Mouse (Mus musculus) adipocyte (in vitro differentiated cells): ENCODE results near the gene Ddx28.
"Not testable (repeated sequence)": the region's sequence is repeated elsewhere in the genome, so short reads cannot be mapped to it uniquely, and the experiment has no call there.

Experiments used
- DNase-seq: peaks from one replicate; pipeline ENCODE4 v3.0.0-alpha.2; 2016; ENCODE audit warnings: low spot score

The Ddx28 gene

GRCm38 (mm10) chr8:106012203-106012602 lies 521 bp upstream of the Ddx28 start:
- DNase-seq = not testable (repeated sequence)

DNA sequence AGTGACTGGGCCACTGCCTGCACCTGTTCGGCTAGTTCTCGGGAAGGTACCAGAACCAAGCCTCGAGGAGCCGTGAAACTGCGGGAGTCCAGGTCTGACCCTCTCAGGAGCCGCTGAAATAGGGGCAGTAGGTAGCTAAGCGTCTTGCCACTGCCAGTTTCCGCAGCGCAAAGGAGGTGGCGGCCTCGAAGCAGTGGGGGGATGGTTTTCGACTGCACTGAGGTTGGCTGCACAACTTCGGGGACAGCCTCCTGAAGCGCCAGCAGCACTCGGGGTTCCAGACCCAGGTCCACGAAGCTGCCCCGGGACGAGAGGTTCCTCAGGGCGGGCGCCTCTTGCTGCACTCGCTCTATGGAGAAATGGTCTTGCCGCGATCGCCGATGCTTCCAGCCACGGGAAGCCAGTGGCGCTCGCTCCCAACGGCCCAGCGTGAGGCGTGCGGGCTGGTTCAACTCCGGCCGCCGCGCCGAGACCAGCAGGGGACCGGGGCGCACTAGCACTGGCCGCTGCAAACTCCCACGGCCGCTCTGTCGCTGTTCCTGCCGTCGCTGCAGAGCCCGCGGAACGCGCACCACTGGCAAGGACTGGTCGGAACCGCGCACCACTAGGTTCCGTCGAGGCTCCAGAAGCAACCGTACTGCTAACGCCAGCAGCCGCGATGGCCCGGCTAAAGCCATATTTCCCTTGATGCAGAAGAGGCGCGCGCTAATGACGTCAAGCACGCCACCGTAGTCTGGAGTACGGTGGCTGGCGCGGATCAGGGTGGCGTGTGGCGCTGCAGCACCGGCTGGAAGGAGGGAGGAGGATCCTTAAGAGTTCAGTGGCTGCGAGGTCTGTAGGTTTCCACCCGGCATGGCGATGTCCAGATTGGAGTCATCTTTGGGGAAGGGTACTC lies 687 bp downstream of the Ddx28 start:
- DNase-seq = peak; percentile 89

DNA sequence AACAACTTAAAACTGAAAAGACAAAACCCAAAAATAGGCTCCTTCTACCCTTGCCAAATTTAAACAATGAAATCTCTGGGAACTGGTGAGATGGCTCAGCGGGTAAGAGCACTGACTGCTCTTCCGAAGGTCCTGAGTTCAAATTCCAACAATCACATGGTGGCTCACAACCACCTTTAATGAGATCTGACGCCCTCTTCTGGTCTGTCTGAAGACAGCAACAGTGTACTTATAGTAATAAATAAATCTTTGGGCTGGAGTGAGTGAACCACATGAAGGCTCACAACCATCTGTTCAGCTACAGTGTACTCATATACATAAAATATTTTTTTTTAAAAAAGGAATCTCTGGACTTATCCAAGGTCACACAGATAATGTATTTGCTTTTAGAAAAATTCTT lies 3.8 kb downstream of the Ddx28 start:
- DNase-seq = not testable (repeated sequence)

- DNase-seq = peak; percentile 40
Measured at GRCm38 (mm10) chr8:106007135-106007534, 4.5 kb downstream of the Ddx28 start.

GRCm38 (mm10) chr8:106006413-106006812 lies 5.3 kb downstream of the Ddx28 start:
- no peak for DNase-seq

- DNase-seq = no peak
Measured at GRCm38 (mm10) chr8:106005875-106006274, 5.8 kb downstream of the Ddx28 start, which contains the start of gene Dpep2nb. Gene Dpep2nb (minus strand): TSS chr8:106005975.

- no peak for DNase-seq
Measured at GRCm38 (mm10) chr8:106004538-106005207, 7.0 kb downstream of the Ddx28 start.

GRCm38 (mm10) chr8:106001908-106002307 lies 9.8 kb downstream of the Ddx28 start:
- DNase-seq = no peak

GRCm38 (mm10) chr8:105998971-105999370 lies 12.7 kb downstream of the Ddx28 start:
- DNase-seq = peak; percentile 86

DNA sequence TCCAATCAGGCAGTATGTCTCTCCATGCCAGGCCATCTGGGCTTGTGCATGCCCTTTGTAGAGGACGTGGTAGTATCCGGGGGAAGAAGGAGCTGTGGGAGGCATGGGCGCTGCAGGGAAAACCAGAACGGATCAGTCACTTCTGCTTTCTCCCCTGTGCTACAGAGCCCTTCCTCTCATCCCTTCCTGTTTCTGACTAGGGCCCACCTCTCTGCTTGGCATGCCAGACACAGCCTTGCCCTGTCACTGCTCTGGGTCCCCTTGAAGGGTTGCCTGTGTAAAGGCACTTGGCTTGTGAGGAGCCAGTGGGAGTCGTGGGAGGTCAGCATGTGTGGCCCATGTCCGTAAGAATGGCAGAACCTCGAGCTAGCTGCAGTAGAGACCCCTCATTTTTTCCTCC lies 15.3 kb downstream of the Ddx28 start:
- no peak for DNase-seq

GRCm38 (mm10) chr8:105993226-105993625 lies 18.5 kb downstream of the Ddx28 start:
- DNase-seq = no peak

- DNase-seq = no peak
Measured at GRCm38 (mm10) chr8:105992499-105992898, 19.2 kb downstream of the Ddx28 start.

DNA sequence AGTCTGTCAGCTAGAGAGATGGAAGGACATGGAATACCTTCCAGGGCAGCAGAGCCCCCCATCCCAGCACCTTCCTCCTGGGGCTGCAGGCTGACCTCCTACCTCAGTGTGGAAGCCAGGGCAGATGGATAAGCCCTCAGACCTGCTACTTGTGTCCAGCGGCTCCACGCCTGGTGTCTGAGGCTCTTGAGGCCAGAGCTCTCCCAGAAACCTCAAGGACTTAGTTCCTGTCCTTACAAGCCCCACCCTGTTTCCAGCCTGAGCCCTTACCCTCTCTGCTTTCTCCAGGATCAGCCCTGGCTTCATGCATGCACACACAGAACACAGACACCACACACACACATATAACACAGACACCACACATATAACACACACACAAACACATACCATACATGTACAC lies 20.1 kb downstream of the Ddx28 start:
- no peak for DNase-seq

- DNase-seq = peak; percentile 93
Measured at GRCm38 (mm10) chr8:105990856-105991387, 20.8 kb downstream of the Ddx28 start, which contains the start of gene Dus2. Gene Dus2 (plus strand): TSS chr8:105991337.

- no peak for DNase-seq
Measured at GRCm38 (mm10) chr8:105988546-105988945, 23.1 kb downstream of the Ddx28 start.

DNA sequence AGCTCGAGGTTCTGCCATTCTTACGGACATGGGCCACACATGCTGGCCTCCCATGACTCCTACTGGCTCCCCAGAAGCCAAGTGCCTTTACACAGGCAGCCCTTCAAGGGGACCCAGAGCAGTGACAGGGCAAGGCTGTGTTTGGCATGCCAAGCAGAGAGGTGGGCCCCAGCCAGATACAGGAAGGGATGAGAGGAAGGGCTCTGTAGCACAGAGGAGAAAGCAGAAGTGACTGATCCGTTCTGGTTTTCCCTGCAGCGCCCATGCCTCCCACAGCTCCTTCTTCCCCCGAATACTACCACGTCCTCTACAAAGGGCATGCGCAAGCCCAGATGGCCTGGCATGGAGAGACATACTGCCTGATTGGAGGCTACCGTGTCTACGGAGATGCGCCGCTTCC lies 28.3 kb downstream of the Ddx28 start:
- DNase-seq = not testable (repeated sequence)

DNA sequence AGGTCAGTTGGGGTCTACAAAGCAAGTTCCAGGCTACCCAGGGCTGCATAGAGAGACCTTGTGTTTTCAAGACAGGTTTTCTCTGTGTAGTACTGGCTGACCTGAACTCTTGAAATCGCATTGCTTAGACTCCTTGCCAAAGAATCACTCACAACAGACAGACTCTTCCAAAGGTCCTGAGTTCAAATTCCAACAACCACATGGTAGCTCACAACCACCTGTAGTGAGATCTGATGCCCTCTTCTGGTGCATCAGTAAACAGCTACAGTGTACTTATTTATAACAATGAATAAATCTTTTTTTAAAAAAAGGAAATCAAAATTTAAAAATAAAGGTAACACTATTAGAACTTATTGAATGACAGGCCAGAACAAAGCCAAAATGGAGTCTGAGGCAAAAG lies 30.5 kb downstream of the Ddx28 start:
- DNase-seq = no peak

DNA sequence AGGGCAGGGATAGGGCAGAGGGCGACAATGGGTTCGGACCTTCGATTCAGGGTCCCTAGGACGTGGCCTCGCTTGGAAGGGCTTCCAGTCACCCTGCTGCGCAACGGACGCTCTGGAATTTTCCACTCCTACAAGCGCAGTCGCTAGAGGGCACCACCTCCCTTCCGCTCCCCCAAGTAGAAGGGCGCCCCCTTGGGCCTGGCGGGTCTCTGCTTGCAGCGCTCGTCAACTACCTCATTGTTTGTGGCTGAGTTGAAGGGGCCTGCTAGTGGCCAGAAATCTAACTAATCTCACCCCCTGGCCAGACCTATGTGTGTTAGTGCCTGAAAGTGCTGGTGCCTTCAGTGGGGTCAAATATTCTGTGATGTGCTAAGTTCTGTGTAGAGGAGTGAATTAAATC lies 32.4 kb downstream of the Ddx28 start, which contains the start of gene Dpep3:
Gene Dpep3, minus strand, starts transcription at position 105 of the 400 bp plus-strand sequence.
- no peak for DNase-seq

DNA sequence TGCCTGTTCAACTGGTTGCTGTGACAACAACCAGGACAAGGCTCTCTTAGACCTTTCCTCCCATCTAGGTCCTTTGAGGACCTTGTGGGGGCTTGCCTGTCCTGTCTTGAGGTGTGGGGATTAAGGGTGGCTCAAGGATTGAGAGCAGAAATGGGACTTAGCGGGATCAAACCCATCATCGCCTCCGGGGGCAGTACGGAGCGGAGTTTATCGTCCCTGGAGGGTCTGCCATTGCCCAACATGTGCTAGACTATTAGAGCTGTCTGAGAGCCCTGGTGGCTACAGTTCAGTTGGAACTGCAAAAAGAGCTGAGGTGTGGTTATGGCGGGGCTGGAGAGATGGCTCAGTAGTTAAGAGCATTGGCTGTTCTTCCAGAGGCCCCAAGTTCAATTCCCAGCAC lies 36.3 kb downstream of the Ddx28 start:
- no peak for DNase-seq

DNA sequence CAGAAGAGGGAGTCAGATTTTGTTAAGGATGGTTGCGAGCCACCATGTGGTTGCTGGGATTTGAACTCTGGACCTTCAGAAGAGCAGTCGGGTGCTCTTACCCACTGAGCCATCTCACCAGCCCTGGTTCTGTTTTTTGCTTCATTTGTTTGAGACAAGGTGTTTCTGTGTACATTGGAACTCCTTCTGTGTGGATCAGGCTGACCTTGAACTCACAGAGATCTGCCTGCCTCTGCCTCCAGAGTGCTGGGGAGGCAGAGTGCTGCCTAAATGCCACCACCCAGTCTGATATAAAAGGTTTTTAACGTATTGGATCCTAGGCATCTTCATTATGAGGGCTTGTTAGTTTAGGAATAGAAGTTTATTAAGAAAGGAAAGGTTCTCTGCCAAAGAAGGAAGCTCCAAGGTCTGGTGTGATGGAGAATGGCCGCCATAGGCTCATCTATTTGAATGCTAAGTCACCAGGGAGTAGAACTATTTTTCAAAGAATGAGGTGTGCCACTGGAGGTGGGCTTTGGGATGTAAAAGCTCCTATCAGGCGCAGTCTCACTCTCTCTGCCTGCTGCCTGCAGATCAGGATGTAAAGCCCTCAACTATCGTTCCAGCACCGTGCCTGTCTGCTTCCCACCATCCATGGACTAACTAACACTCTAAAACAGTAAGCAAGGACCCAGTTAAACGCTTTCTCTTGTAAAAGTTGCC lies 40.5 kb downstream of the Ddx28 start:
- DNase-seq = no peak

- DNase-seq = no peak
Measured at GRCm38 (mm10) chr8:105969367-105969766, 42.3 kb downstream of the Ddx28 start.

GRCm38 (mm10) chr8:105966692-105967311 lies 44.9 kb downstream of the Ddx28 start:
- no peak for DNase-seq
